Mouse (Mus musculus) hindlimb bud, embryonic 11.5 days (tissue): ENCODE measurements around the gene Sestd1.

Experiments
- DNase-seq: peaks from one replicate; pipeline ENCODE4 v3.0.0-alpha.2; 2012; ENCODE audit warnings: low read depth, low spot score; ENCODE audit errors: extremely low spot score

Gene Sestd1

DNA sequence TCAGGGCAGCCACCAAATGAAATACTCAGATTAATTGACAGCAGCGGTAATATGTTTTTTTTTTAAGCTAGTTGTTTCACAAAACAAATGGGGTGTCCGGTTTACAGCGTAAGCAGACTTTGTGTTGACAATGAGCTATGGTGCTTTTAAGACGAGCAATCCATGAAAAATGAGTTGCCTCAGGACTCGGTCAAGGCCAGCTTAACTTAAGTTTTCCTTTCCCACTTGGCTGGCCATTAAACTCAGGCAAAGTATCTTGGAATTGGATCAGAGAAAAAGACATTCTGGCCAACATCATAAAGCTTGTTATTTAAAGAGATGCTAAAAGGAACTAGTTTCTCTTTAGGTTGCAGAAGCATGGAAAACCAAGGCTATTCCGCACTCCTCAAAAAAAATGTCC lies 136.9 kb downstream of the Sestd1 start:
- no peak for DNase-seq

DNA sequence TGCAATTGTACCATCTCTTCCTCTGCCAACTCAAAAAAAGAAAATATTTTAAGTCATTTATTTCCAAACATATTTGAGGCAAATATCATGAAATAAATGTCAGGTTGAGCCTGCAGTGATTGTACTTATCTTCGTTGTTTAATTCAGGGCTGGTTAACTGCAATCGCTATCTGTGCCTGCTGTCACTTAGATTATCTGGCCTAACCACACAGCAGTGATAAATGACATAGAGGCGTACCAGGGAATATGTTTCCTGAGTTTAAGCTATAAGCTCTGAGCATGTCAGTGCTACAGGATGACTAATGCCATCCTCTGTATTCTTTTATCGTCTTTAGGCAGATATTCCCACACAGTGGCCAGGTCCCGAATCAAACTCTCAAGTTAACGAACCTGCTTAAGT lies 141.5 kb downstream of the Sestd1 start:
- no peak for DNase-seq

DNA sequence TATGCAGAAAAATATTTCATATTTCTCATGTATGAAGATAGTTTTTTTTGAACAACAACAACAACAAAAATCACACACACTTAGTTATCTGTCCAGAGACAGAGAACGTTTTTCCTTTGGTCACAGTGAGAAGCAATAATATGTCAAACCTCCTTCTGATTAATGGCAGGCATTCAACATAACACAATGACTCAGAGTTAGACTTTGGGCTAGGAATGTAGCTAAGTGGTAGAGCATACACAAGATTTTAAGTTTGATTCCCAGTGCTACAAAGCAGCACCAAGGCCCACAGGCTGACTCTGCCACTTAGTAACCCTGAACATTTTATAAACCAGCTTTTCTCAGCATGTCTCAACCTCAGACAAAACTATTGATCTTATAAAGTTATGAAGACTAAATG lies 145.5 kb downstream of the Sestd1 start:
- DNase-seq: no peak

DNA sequence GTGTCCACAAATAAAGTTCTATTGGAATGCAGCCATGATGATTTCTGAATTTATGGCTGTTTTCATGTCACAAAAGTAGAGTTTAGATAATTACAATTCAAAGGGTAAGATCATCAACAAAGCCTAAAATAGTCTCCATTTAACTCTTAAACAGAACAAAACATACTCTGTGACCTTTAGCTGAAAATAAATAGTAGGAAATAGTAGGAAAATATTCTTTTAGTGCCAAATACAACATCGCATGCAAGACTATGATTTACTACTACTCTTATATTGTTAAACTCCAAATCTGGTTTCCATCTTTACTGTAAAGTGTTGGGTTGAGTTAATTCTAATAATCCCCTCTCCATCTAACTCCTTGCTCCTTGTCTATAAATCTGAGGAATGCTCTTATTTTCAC lies 147.0 kb downstream of the Sestd1 start:
- DNase-seq: no peak
